Mouse (Mus musculus): ENCODE measurements around the gene Tm4sf19.

Tm4sf19 gene

GRCm38 (mm10) chr16:32400267-32400666 is at the start of gene Tm4sf19:
Tm4sf19 (plus strand) TSS chr16:32400506.
- DNase-seq (ENCODE audit: inconsistent ontology term) = no peak

- DNase-seq (ENCODE audit: inconsistent ontology term) = no peak
These were observed 49.5 kb upstream of the Tm4sf19 start for GRCm38 (mm10) chr16:32350776-32351175.

- no peak for DNase-seq (ENCODE audit: inconsistent ontology term)
These were observed 36.8 kb upstream of the Tm4sf19 start for GRCm38 (mm10) chr16:32363530-32363929.

GRCm38 (mm10) chr16:32371351-32371750 is 29.0 kb upstream of the Tm4sf19 start:
- peak; percentile 36 for DNase-seq (ENCODE audit: inconsistent ontology term)

GRCm38 (mm10) chr16:32379575-32379974 is 20.7 kb upstream of the Tm4sf19 start:
- DNase-seq (ENCODE audit: inconsistent ontology term) = no peak

GRCm38 (mm10) chr16:32382901-32383300 is 17.4 kb upstream of the Tm4sf19 start:
- no peak for DNase-seq (ENCODE audit: inconsistent ontology term)

- no peak for DNase-seq (ENCODE audit: inconsistent ontology term)
These were observed 15.4 kb upstream of the Tm4sf19 start for GRCm38 (mm10) chr16:32384885-32385284.

GRCm38 (mm10) chr16:32386826-32387225 is 13.5 kb upstream of the Tm4sf19 start:
- no peak for DNase-seq (ENCODE audit: inconsistent ontology term)

- DNase-seq (ENCODE audit: inconsistent ontology term) = no peak
These were observed 11.3 kb upstream of the Tm4sf19 start for GRCm38 (mm10) chr16:32389049-32389448.

GRCm38 (mm10) chr16:32389841-32390240 is 10.5 kb upstream of the Tm4sf19 start:
- no peak for DNase-seq (ENCODE audit: inconsistent ontology term)

GRCm38 (mm10) chr16:32390882-32391281 is 9.4 kb upstream of the Tm4sf19 start:
- DNase-seq (ENCODE audit: inconsistent ontology term) = no peak

GRCm38 (mm10) chr16:32395679-32396540 is 4.4 kb upstream of the Tm4sf19 start:
- no peak for DNase-seq (ENCODE audit: inconsistent ontology term)

GRCm38 (mm10) chr16:32396541-32396835 is 3.8 kb upstream of the Tm4sf19 start:
- no peak for DNase-seq (ENCODE audit: inconsistent ontology term)

GRCm38 (mm10) chr16:32398206-32398605 is 2.1 kb upstream of the Tm4sf19 start:
- DNase-seq (ENCODE audit: inconsistent ontology term) = peak; percentile 16

- DNase-seq (ENCODE audit: inconsistent ontology term) = no peak
These were observed 1.1 kb downstream of the Tm4sf19 start for GRCm38 (mm10) chr16:32401335-32401965.

GRCm38 (mm10) chr16:32402818-32403217 is 2.5 kb downstream of the Tm4sf19 start:
- no peak for DNase-seq (ENCODE audit: inconsistent ontology term)

GRCm38 (mm10) chr16:32405716-32406115 is 5.4 kb downstream of the Tm4sf19 start:
- DNase-seq (ENCODE audit: inconsistent ontology term) = no peak

GRCm38 (mm10) chr16:32406671-32407070 is 6.4 kb downstream of the Tm4sf19 start:
- DNase-seq (ENCODE audit: inconsistent ontology term) = no peak

- no peak for DNase-seq (ENCODE audit: inconsistent ontology term)
These were observed 7.4 kb downstream of the Tm4sf19 start for GRCm38 (mm10) chr16:32407730-32408129.

GRCm38 (mm10) chr16:32417457-32417856 is 17.2 kb downstream of the Tm4sf19 start:
- no peak for DNase-seq (ENCODE audit: inconsistent ontology term)

GRCm38 (mm10) chr16:32419517-32420483 is 19.5 kb downstream of the Tm4sf19 start, which contains the start of gene Tctex1d2:
Tctex1d2 (plus strand) TSS chr16:32419702.
- peak; percentile 97 for DNase-seq (ENCODE audit: inconsistent ontology term)

GRCm38 (mm10) chr16:32427506-32427905 is 27.2 kb downstream of the Tm4sf19 start:
- no peak for DNase-seq (ENCODE audit: inconsistent ontology term)

All from Muller cell, postnatal 12 days (primary cell).